Mouse (Mus musculus) thymus, adult 2 months (tissue): Measurements from ENCODE around the gene Ttc30a2.

Source experiments
- CTCF ChIP-seq: fragments of 200-500 bp; IDR thresholded peaks from 2 replicates; pipeline ENCODE4 v1.5.1; 2012; ENCODE audit warnings: mild to moderate bottlenecking, control low read depth, low read length, moderate library complexity, borderline replicate concordance; ENCODE audit not compliant: control insufficient read depth, poor library complexity, insufficient read depth; ENCODE audit errors: extremely low read depth
- POLR2A ChIP-seq: fragments of 200-500 bp; IDR thresholded peaks from 2 replicates; pipeline ENCODE4 v1.6.1; 2012; ENCODE audit warnings: mild to moderate bottlenecking, low read length, control low read depth, moderate library complexity; ENCODE audit not compliant: control insufficient read depth, poor library complexity, insufficient read depth; ENCODE audit errors: extremely low read depth

GRCm38 (mm10) chr2:75983847-75984246 is 5.9 kb upstream of the Ttc30a2 start:
- TF ChIP-seq POLR2A (no peak), CTCF (no peak)
